Mouse (Mus musculus) stomach, embryonic 16.5 days (tissue): ENCODE data around the gene Ltbp1. TPM values are rescaled to one million over a fixed set of nuclear protein-coding genes. Genes with fewer than 3 reads are reported as not detected.
A peak's percentile ranks its signal among the peaks of the same experiment; 100 is the strongest.

Experiments
- ATAC-seq: fragments of 200-750 bp; cut with Nextera tagmentation; 2 replicates; pipeline ENCODE4 v1.8.0; 2017; ENCODE audit warnings: moderate number of reproducible peaks, moderate TSS enrichment; ENCODE audit not compliant: insufficient read depth, low FRiP score
- H3K27ac ChIP-seq: fragments of 300-500 bp; sonication (generic); 2 replicates; pipeline ENCODE4 v1.5.1; 2014; ENCODE audit warnings: low read length
- H3K27me3 ChIP-seq: fragments of 300-500 bp; sonication (generic); 2 replicates; pipeline ENCODE4 v1.6.1; 2014; ENCODE audit warnings: low read length, control low read depth, mixed read lengths; ENCODE audit not compliant: control insufficient read depth, insufficient read depth
- H3K36me3 ChIP-seq: fragments of 300-500 bp; sonication (generic); 2 replicates; pipeline ENCODE4 v1.6.1; 2014; ENCODE audit warnings: low read length; ENCODE audit not compliant: control insufficient read depth, insufficient read depth
- H3K4me1 ChIP-seq: fragments of 300-500 bp; sonication (generic); 2 replicates; pipeline ENCODE4 v1.6.1; 2014; ENCODE audit warnings: low read length, control low read depth, mixed read lengths; ENCODE audit not compliant: control insufficient read depth, insufficient read depth
- H3K4me2 ChIP-seq: fragments of 300-500 bp; sonication (generic); 2 replicates; pipeline ENCODE4 v1.6.1; 2014; ENCODE audit warnings: low read depth, low read length, mixed read lengths
- H3K4me3 ChIP-seq: fragments of 300-500 bp; sonication (generic); replicated peaks from 2 replicates; pipeline ENCODE4 v1.5.1; 2014; ENCODE audit warnings: mild to moderate bottlenecking, low read length
- H3K9ac ChIP-seq: fragments of 300-500 bp; sonication (generic); 2 replicates; pipeline ENCODE4 v1.6.1; 2014; ENCODE audit warnings: low read length
- H3K9me3 ChIP-seq: fragments of 300-500 bp; sonication (generic); replicated peaks from 2 replicates; pipeline ENCODE4 v1.6.1; 2016; ENCODE audit warnings: low read length, control low read depth; ENCODE audit not compliant: control insufficient read depth
- WGBS: fragments of 180-500 bp; shearing (Covaris S2); extraction: QIAGEN DNeasy Blood & Tissue Kit; methylation state at CpG from one replicate; pipeline ENCODE4 v1.1.7; 2014; 5-methylcytosine and 5-hydroxymethylcytosine counted together
- polyA plus RNA-seq: library from polyadenylated mRNA; unstranded; fragments of >200 nt; fragmentation: Nextera tagmentation; extraction: Ambion mirVana; gene quantifications from 2 replicates; pipeline ENCODE4 v1.2.1, GENCODE M21; 2015

Ltbp1 gene
- polyA plus RNA-seq, 1 experiment from 2014 or later = 30.1 TPM

GRCm38 (mm10) chr17:75438162-75438561 lies 432.8 kb downstream of the Ltbp1 start:
- H3K4me3 ChIP-seq = no peak overlapping the region
- H3K27me3 ChIP-seq = no peaks in the 10 kb centered on the region
- H3K27ac ChIP-seq = no peak overlapping the region
- 0 out of 2 replicates have a peak, but pooled peaks cover 2% of the 10 kb centered on the region for H3K4me1 ChIP-seq
- WGBS = 36% methylated on average over 5 of the region's 5 CpGs
- no peaks in the 10 kb centered on the region for H3K9me3 ChIP-seq
- no peak overlapping the region for H3K4me2 ChIP-seq
- H3K9ac ChIP-seq = no peak overlapping the region
- H3K36me3 ChIP-seq = no peaks in the 10 kb centered on the region
- no peak; the same call in 1 of the 2 replicates for ATAC-seq

- no peak for ATAC-seq
- Histone ChIP-seq H3K4me1 (0 out of 2 replicates have a peak, but pooled peaks cover 2% of the 10 kb centered on the region), H3K9me3 (no peaks in the 10 kb centered on the region), H3K4me3 (no peak overlapping the region), H3K36me3 (no peaks in the 10 kb centered on the region), H3K27ac (no peak overlapping the region), H3K4me2 (no peak overlapping the region), H3K27me3 (no peaks in the 10 kb centered on the region), H3K9ac (no peak overlapping the region)
- 84% methylated on average over 14 of the region's 14 CpGs for WGBS
Observed at GRCm38 (mm10) chr17:75439062-75439461, 433.7 kb downstream of the Ltbp1 start.

- Histone ChIP-seq H3K27ac (no peak overlapping the region), H3K36me3 (no peaks in the 10 kb centered on the region), H3K4me1 (0 out of 2 replicates have a peak, but pooled peaks cover 2% of the 10 kb centered on the region), H3K27me3 (no peaks in the 10 kb centered on the region), H3K9ac (no peak overlapping the region), H3K9me3 (no peaks in the 10 kb centered on the region), H3K4me2 (no peak overlapping the region), H3K4me3 (no peak overlapping the region)
- no peak for ATAC-seq
- 52% methylated on average over 7 of the region's 7 CpGs for whole genome bisulfite sequencing
Observed at GRCm38 (mm10) chr17:75440619-75441018, 435.3 kb downstream of the Ltbp1 start.

- H3K4me3 ChIP-seq = no peak overlapping the region
- H3K9me3 ChIP-seq = no peaks in the 10 kb centered on the region
- H3K4me1 ChIP-seq = 0 out of 2 replicates have a peak, but pooled peaks cover 2% of the 10 kb centered on the region
- no peak overlapping the region for H3K4me2 ChIP-seq
- 56% methylated on average over 5 of the region's 5 CpGs for WGBS
- H3K27me3 ChIP-seq = no peaks in the 10 kb centered on the region
- H3K9ac ChIP-seq = no peak overlapping the region
- peak overlapping the region; percentile 38; the same call in 1 of the 2 replicates for H3K27ac ChIP-seq
- no peaks in the 10 kb centered on the region for H3K36me3 ChIP-seq
- no peak for ATAC-seq
Observed at GRCm38 (mm10) chr17:75441260-75441830, 436.0 kb downstream of the Ltbp1 start.
